Comparison of ENCODE assay signal across 31 mouse cellular contexts in the genomic region with DNA sequence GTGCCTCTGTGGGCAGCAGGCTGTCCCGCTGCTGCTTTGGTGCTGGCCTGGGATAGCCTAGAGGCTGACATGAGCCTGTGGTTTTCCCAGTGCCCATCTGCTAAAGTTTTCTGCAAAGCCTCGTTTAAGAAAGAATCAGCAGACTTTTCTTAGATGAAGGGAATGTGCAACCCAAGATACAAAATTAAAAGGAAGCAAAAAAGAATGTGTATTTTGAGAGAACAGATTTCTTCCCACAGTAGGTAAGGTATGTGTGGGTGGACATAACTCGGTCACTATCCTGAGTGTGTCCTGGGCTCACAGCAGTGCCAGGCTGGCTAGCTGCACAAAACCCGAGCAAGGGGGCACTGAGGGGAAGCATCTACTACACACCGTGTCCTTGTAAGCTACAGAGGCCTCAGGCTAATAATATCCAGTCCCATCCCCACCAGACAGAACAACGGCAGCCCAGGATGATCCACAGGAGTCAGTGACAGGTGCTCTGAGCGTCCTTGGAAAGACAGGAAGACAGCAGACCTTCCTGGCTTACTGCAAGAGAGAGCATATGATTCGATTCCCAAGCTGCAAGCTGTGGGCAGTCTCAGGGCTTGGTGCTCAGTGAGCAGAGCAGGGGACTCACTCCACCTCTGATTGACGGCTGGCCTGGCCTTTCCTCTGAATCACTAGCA.
DNase-seq lines count a peak whose midpoint lies in the region; ATAC-seq and TF ChIP-seq lines count a peak whose summit lies in the region.
"Had no signal": no experiment of that assay in that cellular context is flagged by ENCODE, and none has a peak within 500 bp of the region (broad histone marks: within the 10 kb centered on the region; RNA-seq: fewer than 3 reads in every experiment).

No protein-coding gene starts in this region.

- no peaks in the 10 kb centered on the region for H3K36me3 ChIP-seq in lung, postnatal 0 days (ENCODE audit: insufficient read depth, low read length)
- no peaks in the 10 kb centered on the region for H3K36me3 ChIP-seq in hindbrain, embryonic 14.5 days (replicated peaks; ENCODE audit: control insufficient read depth, insufficient read depth)
- H3K36me3 ChIP-seq: embryonic facial prominence, embryonic 13.5 days; forebrain, embryonic 10.5 days; G1E; hindbrain, embryonic 10.5 days; limb, embryonic 13.5 days; midbrain, embryonic 13.5 days; stomach, embryonic 15.5 days had no signal

- H3K9ac ChIP-seq in lung, postnatal 0 days (replicated peaks; ENCODE audit: low read depth) = no peak overlapping the region
- no peak overlapping the region for H3K9ac ChIP-seq in hindbrain, embryonic 14.5 days
- H3K9ac ChIP-seq: embryonic facial prominence, embryonic 13.5 days; forebrain, postnatal 0 days; limb, embryonic 13.5 days; midbrain, embryonic 13.5 days; stomach, embryonic 15.5 days had no signal

- no peak overlapping the region for H3K4me3 ChIP-seq in layer of hippocampus, adult 2 months
- no peak overlapping the region for H3K4me3 ChIP-seq in lung, postnatal 0 days (ENCODE audit: low read depth, low read length)
- no peak overlapping the region for H3K4me3 ChIP-seq in hindbrain, embryonic 14.5 days (replicated peaks; ENCODE audit: low read length)
- H3K4me3 ChIP-seq: embryonic facial prominence, embryonic 13.5 days; forebrain, embryonic 10.5 days; hindbrain, embryonic 10.5 days; limb, embryonic 13.5 days; megakaryocyte, embryonic 14.5 days; midbrain, embryonic 13.5 days; stomach, embryonic 15.5 days had no signal

- no peaks in the 10 kb centered on the region for H3K4me1 ChIP-seq in lung, postnatal 0 days (ENCODE audit: insufficient read depth, low read depth, low read length)
- H3K4me1 ChIP-seq in hindbrain, embryonic 14.5 days (replicated peaks; ENCODE audit: control insufficient read depth, insufficient read depth, low read length) = peaks cover 11% of the 10 kb centered on the region; the same call in 1 of the 2 replicates
- H3K4me1 ChIP-seq: embryonic facial prominence, embryonic 13.5 days; limb, embryonic 13.5 days; stomach, embryonic 15.5 days had no signal

- no peaks in the 10 kb centered on the region for H3K9me3 ChIP-seq in lung, postnatal 0 days (ENCODE audit: low read length)
- H3K9me3 ChIP-seq in hindbrain, embryonic 14.5 days (ENCODE audit: control insufficient read depth, low read length) = no peaks in the 10 kb centered on the region
- H3K9me3 ChIP-seq: embryonic facial prominence, embryonic 13.5 days; forebrain, embryonic 10.5 days; G1E; hindbrain, embryonic 10.5 days; limb, embryonic 13.5 days; megakaryocyte, embryonic 14.5 days; midbrain, embryonic 13.5 days; stomach, embryonic 15.5 days had no signal

- TF ChIP-seq EP300 in lung, postnatal 0 days (IDR thresholded peaks at IDR 0.05) = no peak

- 61% methylated on average over 9 of the region's 9 CpGs for WGBS in lung, postnatal 0 days
- WGBS in hindbrain, embryonic 14.5 days = 78% methylated on average over 9 of the region's 9 CpGs

- TF ChIP-seq CTCF in layer of hippocampus, adult 2 months (conservative IDR thresholded peaks at IDR 0.05) = no peak
- no peak for TF ChIP-seq CTCF in lung, postnatal 0 days (IDR thresholded peaks at IDR 0.05)

- H3K4me2 ChIP-seq in lung, postnatal 0 days (replicated peaks; ENCODE audit: low read depth, low read length) = no peak overlapping the region
- no peak overlapping the region for H3K4me2 ChIP-seq in hindbrain, embryonic 14.5 days (replicated peaks)
- H3K4me2 ChIP-seq: embryonic facial prominence, embryonic 13.5 days; limb, embryonic 13.5 days; liver, embryonic 11.5 days; midbrain, embryonic 13.5 days; stomach, embryonic 15.5 days had no signal

- ATAC-seq in lung, postnatal 0 days = no peak
- ATAC-seq in hindbrain, embryonic 14.5 days (ENCODE audit: low FRiP score) = no peak
- ATAC-seq: forebrain, postnatal 0 days; hindbrain, postnatal 0 days; intestine, embryonic 16.5 days; midbrain, embryonic 13.5 days; Patski had no signal

- 0 out of 2 replicates have a peak, but pooled peaks cover 3% of the 10 kb centered on the region for H3K27me3 ChIP-seq in lung, postnatal 0 days (replicated peaks; ENCODE audit: insufficient read depth, low read length)
- H3K27me3 ChIP-seq in hindbrain, embryonic 14.5 days (ENCODE audit: control insufficient read depth, insufficient read depth, low read length) = no peaks in the 10 kb centered on the region
- H3K27me3 ChIP-seq: embryonic facial prominence, embryonic 13.5 days; limb, embryonic 13.5 days; midbrain, embryonic 13.5 days; stomach, embryonic 15.5 days had no signal

- DNase-seq in cerebellum, adult 11-12 months = peak; percentile 71
- DNase-seq in cerebellum, adult 11 months = no peak
- DNase-seq in layer of hippocampus, adult 2 months (ENCODE audit: low spot score in 2 of 2) = no peak
- no peak for DNase-seq in layer of hippocampus, adult 8-10 months (ENCODE audit: low spot score in 2 of 2)
- peak; percentile 74 for DNase-seq in cerebellum, adult 9-10 months
- DNase-seq in telencephalon, adult 2 months (ENCODE audit: low read depth, low spot score) = peak; percentile 62
- DNase-seq in lung, postnatal 0 days (ENCODE audit: low spot score) = no peak
- DNase-seq in hindbrain, embryonic 14.5 days (ENCODE audit: low spot score) = no peak
- DNase-seq: adrenal gland, postnatal 10 days; forebrain, postnatal 0 days; gastrocnemius, postnatal 14 days; heart, postnatal 14 days; kidney, adult 8-10 months; kidney, postnatal 4 days; layer of hippocampus, adult 9-11 months; lung, postnatal 4 days; right cerebral cortex, postnatal 25 days; thymus, postnatal 25 days had no signal

- peak overlapping the region; percentile 58 for H3K27ac ChIP-seq in layer of hippocampus, adult 2 months
- no peak overlapping the region for H3K27ac ChIP-seq in lung, postnatal 0 days (ENCODE audit: low read length)
- H3K27ac ChIP-seq in hindbrain, embryonic 14.5 days = no peak overlapping the region
- H3K27ac ChIP-seq: embryonic facial prominence, embryonic 13.5 days; forebrain, embryonic 10.5 days; hindbrain, embryonic 10.5 days; hindbrain, postnatal 0 days; kidney, postnatal 0 days; limb, embryonic 13.5 days; midbrain, embryonic 13.5 days; stomach, embryonic 15.5 days had no signal

Comparison
In these comparisons a context has a peak if more than half of its experiments do, and no peak if none do; other contexts are left out.
1. DNase-seq: peak in cerebellum, adult 11-12 months (single experiment), cerebellum, adult 9-10 months (single experiment) and telencephalon, adult 2 months (single experiment); none in cerebellum, adult 11 months (single experiment), layer of hippocampus, adult 2 months (0 of 2), layer of hippocampus, adult 8-10 months (0 of 2), lung, postnatal 0 days (single experiment) and hindbrain, embryonic 14.5 days (single experiment).